Mouse (Mus musculus) lung, embryonic 14.5 days (tissue): ENCODE results near the gene Igsf6. TPM values are rescaled to one million over a fixed set of nuclear protein-coding genes. Genes with fewer than 3 reads are reported as not detected.
A peak's percentile ranks its signal among the peaks of the same experiment; 100 is the strongest.

Experiments used
- ATAC-seq: fragments of 200-750 bp; cut with Nextera tagmentation; 2 replicates; pipeline ENCODE4 v1.8.0; 2017; ENCODE audit warnings: mild to moderate bottlenecking, moderate TSS enrichment, moderate library complexity; ENCODE audit not compliant: insufficient read depth
- DNase-seq: peaks from one replicate; pipeline ENCODE4 v3.0.0-alpha.2; 2015
- H3K27ac ChIP-seq: fragments of 300-500 bp; sonication (generic); 2 replicates; pipeline ENCODE4 v1.5.1; 2014; ENCODE audit warnings: low read depth, mild to moderate bottlenecking, moderate library complexity
- H3K27me3 ChIP-seq: fragments of 300-500 bp; sonication (generic); 2 replicates; pipeline ENCODE4 v1.6.1; 2014; ENCODE audit warnings: low read length, control low read depth; ENCODE audit not compliant: insufficient read depth
- H3K36me3 ChIP-seq: fragments of 300-500 bp; sonication (generic); 2 replicates; pipeline ENCODE4 v1.6.1; 2014; ENCODE audit warnings: control low read depth; ENCODE audit not compliant: insufficient read depth
- H3K4me1 ChIP-seq: fragments of 300-500 bp; sonication (generic); 2 replicates; pipeline ENCODE4 v1.6.1; 2014; ENCODE audit warnings: antibody characterized with exemption, control low read depth; ENCODE audit not compliant: insufficient read depth
- H3K4me2 ChIP-seq: fragments of 300-500 bp; sonication (generic); 2 replicates; pipeline ENCODE4 v1.6.1; 2014; ENCODE audit warnings: mild to moderate bottlenecking
- H3K4me3 ChIP-seq: fragments of 300-500 bp; sonication (generic); 2 replicates; pipeline ENCODE4 v1.5.1; 2014; ENCODE audit warnings: low read depth, low read length
- H3K9ac ChIP-seq: fragments of 300-500 bp; sonication (generic); 2 replicates; pipeline ENCODE4 v1.6.1; 2014
- H3K9me3 ChIP-seq: fragments of 300-500 bp; sonication (generic); 2 replicates; pipeline ENCODE4 v1.6.1; 2016; ENCODE audit warnings: low read depth, low read length, control low read depth
- CTCF ChIP-seq: IDR thresholded peaks from 2 replicates; pipeline ENCODE4 v1.5.1; 2016; ENCODE audit warnings: antibody characterized with exemption, low read depth
- WGBS: fragments of 180-500 bp; shearing (Covaris S2); extraction: QIAGEN DNeasy Blood & Tissue Kit; methylation state at CpG from one replicate; pipeline ENCODE4 v1.1.7; 2014; 5-methylcytosine and 5-hydroxymethylcytosine counted together
- polyA plus RNA-seq: library from polyadenylated mRNA; unstranded; fragments of >200 nt; fragmentation: Nextera tagmentation; extraction: Ambion mirVana; gene quantifications from 2 replicates; pipeline ENCODE4 v1.2.1, GENCODE M21; 2014

The Igsf6 gene
- polyA plus RNA-seq, 1 experiment from 2014 or later: 1.8 TPM

DNA sequence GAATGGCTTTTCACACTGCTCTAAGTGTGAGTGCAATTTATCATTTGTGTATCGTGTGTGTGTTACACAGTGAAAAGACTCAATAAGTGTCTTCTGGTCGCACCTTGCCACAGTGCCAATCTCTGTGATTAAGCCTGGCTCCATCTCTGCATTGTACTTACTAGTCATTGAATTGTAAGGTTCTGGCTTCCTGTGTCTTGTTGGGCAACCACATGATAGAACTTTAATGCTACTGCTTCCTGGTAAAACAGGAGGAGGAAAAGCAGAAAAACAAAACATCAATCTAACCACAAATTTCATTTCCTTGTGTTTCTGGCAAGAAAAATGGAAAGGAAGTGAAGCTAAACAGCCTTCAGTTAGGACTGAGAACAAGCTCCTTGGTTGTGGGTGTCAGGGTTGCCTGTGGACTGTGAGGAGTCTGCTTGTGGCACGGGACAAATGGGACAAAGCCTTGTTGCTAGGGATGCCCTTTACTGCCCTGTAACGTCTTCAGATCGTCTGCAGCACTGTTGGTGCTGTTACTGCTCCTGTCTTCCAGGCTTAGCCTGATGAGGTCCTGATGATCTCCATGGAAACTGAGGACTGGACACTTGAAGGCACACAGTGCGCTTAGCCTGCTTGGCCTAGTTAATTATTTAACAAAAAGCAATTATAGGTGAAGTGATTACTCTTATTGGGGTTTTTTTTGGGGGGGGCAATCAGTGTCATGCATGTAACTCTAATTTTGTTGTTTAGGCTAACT is 14.7 kb downstream of the Igsf6 start:
- H3K36me3 ChIP-seq: peaks cover 37% of the 10 kb centered on the region
- H3K27me3 ChIP-seq: no peaks in the 10 kb centered on the region
- no peak overlapping the region for H3K27ac ChIP-seq
- WGBS: 61% methylated on average over 6 of the region's 6 CpGs
- H3K9me3 ChIP-seq: no peaks in the 10 kb centered on the region
- ATAC-seq (no peak), DNase-seq (no peak)
- H3K4me3 ChIP-seq: no peak overlapping the region
- H3K4me2 ChIP-seq: no peak overlapping the region
- TF ChIP-seq CTCF: no peak
- H3K9ac ChIP-seq: no peak overlapping the region
- no peaks in the 10 kb centered on the region for H3K4me1 ChIP-seq

DNA sequence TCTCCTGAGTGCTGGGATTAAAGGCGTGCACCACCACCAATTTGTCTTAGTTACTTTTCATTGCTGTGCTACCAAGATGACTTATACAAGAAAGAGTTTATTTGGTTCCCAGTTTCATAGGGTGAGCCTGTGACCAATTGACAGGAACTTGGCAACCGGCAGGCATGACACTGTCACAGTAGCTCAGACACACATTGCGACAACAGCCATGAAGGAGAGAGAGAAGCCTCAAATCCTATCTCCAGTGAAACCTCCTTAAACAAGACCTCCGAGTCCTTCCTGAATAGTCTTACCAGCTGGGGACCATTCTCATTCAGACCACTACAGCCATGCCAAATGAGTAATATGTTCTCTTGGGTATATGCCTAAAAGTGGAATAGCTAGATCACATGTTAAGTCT is 21.3 kb downstream of the Igsf6 start:
- 59% methylated on average over 4 of the region's 4 CpGs for WGBS
- H3K27me3 ChIP-seq: no peaks in the 10 kb centered on the region
- DNase-seq (peak; percentile 69), ATAC-seq (peak; percentile 86)
- H3K9me3 ChIP-seq: no peaks in the 10 kb centered on the region
- no peak overlapping the region for H3K4me2 ChIP-seq
- no peak for TF ChIP-seq CTCF
- peaks cover 77% of the 10 kb centered on the region for H3K36me3 ChIP-seq
- H3K4me3 ChIP-seq: no peak overlapping the region
- no peaks in the 10 kb centered on the region for H3K4me1 ChIP-seq
- H3K27ac ChIP-seq: no peak overlapping the region
- no peak overlapping the region for H3K9ac ChIP-seq

GRCm38 (mm10) chr7:121047624-121048023 is 26.7 kb downstream of the Igsf6 start:
- Histone ChIP-seq H3K4me2 (no peak overlapping the region), H3K27me3 (no peaks in the 10 kb centered on the region), H3K9me3 (no peaks in the 10 kb centered on the region), H3K4me1 (no peaks in the 10 kb centered on the region), H3K4me3 (no peak overlapping the region), H3K9ac (no peak overlapping the region), H3K36me3 (peaks cover 33% of the 10 kb centered on the region), H3K27ac (no peak overlapping the region)
- no peak for TF ChIP-seq CTCF
- ATAC-seq (no peak), DNase-seq (no peak)
- 85% methylated on average over 2 of the region's 2 CpGs for WGBS

DNA sequence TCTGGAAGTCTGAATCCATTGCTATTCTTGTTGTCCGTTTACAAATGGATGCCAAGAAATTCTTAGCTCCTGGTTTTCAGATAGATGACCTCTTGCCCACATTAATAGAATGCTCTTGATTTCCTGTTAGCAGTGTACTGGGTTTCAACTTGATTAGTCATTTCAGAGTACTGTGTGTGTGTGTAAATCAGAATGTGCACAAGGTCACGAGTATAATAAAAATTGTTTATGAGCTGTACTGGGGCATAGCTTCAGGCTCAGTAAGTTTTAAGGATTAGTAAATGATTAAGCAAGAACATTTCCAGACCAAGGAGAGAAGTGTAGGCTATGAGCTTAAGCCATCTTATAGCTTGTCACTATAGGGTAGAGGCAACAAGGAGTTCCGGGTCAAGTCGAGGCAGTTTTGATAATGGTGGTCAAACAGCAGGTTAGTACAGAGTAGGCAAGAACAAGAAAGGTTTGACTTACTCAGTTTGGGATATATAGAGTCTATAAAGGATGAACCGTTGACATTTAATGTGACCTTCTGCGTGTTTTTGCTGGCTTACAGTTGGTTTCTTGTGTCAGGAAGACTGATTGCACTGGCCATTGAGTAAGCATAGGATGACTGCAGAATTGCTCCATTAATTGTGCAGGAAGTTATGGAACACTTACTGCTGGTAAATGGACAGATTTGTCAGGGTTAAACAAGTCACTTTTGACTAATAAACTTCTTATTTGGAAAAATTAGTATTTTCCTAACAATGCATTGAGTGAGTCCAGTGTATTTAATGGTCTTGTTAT is 28.5 kb downstream of the Igsf6 start:
- Histone ChIP-seq H3K4me1 (peaks cover 3% of the 10 kb centered on the region; the same call in 1 of the 2 replicates), H3K4me2 (no peak overlapping the region), H3K27me3 (no peaks in the 10 kb centered on the region), H3K9me3 (no peaks in the 10 kb centered on the region), H3K36me3 (peaks cover 18% of the 10 kb centered on the region), H3K4me3 (no peak overlapping the region), H3K9ac (no peak overlapping the region), H3K27ac (no peak overlapping the region)
- WGBS: 74% methylated on average over 6 of the region's 6 CpGs
- ATAC-seq (no peak), DNase-seq (peak; percentile 26)
- TF ChIP-seq CTCF: no peak

DNA sequence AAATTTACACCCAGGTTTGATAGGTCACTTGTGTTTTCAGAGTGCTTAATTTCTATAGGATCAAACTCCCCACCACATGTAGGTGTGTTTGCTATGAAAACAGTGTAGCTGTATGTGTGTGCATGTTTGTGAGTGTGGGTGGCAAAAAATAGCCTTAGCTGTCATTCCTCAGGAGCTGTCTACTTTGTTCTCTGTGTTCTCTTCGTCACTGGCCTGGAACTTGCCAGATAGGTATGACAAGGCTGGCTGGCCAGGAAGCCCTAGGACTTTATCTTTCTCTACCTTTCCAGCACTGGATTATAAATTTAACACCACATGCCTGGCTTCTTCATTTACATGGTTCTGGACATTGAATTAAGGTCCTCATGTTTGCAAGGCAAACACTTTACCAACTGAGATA is 30.1 kb downstream of the Igsf6 start:
- WGBS: 83% methylated on average over 1 of the region's 1 CpGs
- TF ChIP-seq CTCF: no peak
- Histone ChIP-seq H3K27ac (no peak overlapping the region), H3K4me2 (no peak overlapping the region), H3K36me3 (peaks cover 7% of the 10 kb centered on the region; the same call in 1 of the 2 replicates), H3K9me3 (no peaks in the 10 kb centered on the region), H3K27me3 (no peaks in the 10 kb centered on the region), H3K9ac (no peak overlapping the region), H3K4me1 (peaks cover 3% of the 10 kb centered on the region; the same call in 1 of the 2 replicates), H3K4me3 (no peak overlapping the region)
- no peak for ATAC-seq
- DNase-seq: no peak

- Histone ChIP-seq H3K9ac (no peak overlapping the region), H3K27ac (no peak overlapping the region), H3K9me3 (no peaks in the 10 kb centered on the region), H3K4me3 (no peak overlapping the region), H3K4me1 (peaks cover 3% of the 10 kb centered on the region; the same call in 1 of the 2 replicates), H3K36me3 (0 out of 2 replicates have a peak, but pooled peaks cover 3% of the 10 kb centered on the region), H3K27me3 (no peaks in the 10 kb centered on the region), H3K4me2 (no peak overlapping the region)
- no peak for ATAC-seq
- WGBS: 95% methylated on average over 1 of the region's 1 CpGs
- TF ChIP-seq CTCF: no peak
- no peak for DNase-seq
These were observed 30.9 kb downstream of the Igsf6 start for GRCm38 (mm10) chr7:121043510-121043909.

- Histone ChIP-seq H3K36me3 (no peaks in the 10 kb centered on the region), H3K9me3 (no peaks in the 10 kb centered on the region), H3K9ac (no peak overlapping the region), H3K4me2 (no peak overlapping the region), H3K4me3 (no peak overlapping the region), H3K4me1 (peaks cover 3% of the 10 kb centered on the region; the same call in 1 of the 2 replicates), H3K27ac (no peak overlapping the region), H3K27me3 (no peaks in the 10 kb centered on the region)
- TF ChIP-seq CTCF: no peak
- 94% methylated on average over 3 of the region's 3 CpGs for WGBS
- ATAC-seq (no peak), DNase-seq (no peak)
These were observed 31.4 kb downstream of the Igsf6 start for GRCm38 (mm10) chr7:121043004-121043403.
